Mouse (Mus musculus) G1E-ER4 (cell line): ENCODE measurements around the gene Tdrd12. TPM values are rescaled to one million over a fixed set of nuclear protein-coding genes. Genes with fewer than 3 reads are reported as not detected.

ENCODE experiments used
- GATA1 ChIP-seq: IDR thresholded peaks from one replicate; pipeline ENCODE4 v1.8.0; 2012; ENCODE audit warnings: low read length, inconsistent platforms
- polyA plus RNA-seq: library from polyadenylated mRNA; stranded (reverse); fragments of >175 nt; gene quantifications from 2 replicates; pipeline ENCODE4 v1.2.3, GENCODE M21; 2012

Gene Tdrd12
- polyA plus RNA-seq, 1 experiment, result not detected

GRCm38 (mm10) chr7:35556905-35557304 is 19.4 kb upstream of the Tdrd12 start:
- no peak for TF ChIP-seq GATA1

GRCm38 (mm10) chr7:35556205-35556603 is 18.7 kb upstream of the Tdrd12 start, which contains the start of gene Nudt19:
Nudt19 (minus strand) TSS chr7:35556304.
- no peak for TF ChIP-seq GATA1

- no peak for TF ChIP-seq GATA1
Observed at GRCm38 (mm10) chr7:35555224-35556204, 18.0 kb upstream of the Tdrd12 start.

- no peak for TF ChIP-seq GATA1
Observed at GRCm38 (mm10) chr7:35554605-35555175, 17.1 kb upstream of the Tdrd12 start.

- TF ChIP-seq GATA1, result no peak
Observed at GRCm38 (mm10) chr7:35553751-35554604, 16.4 kb upstream of the Tdrd12 start.

- TF ChIP-seq GATA1, result no peak
Observed at GRCm38 (mm10) chr7:35545881-35546280, 8.3 kb upstream of the Tdrd12 start.

- no peak for TF ChIP-seq GATA1
Observed at GRCm38 (mm10) chr7:35535750-35536512, 1.6 kb downstream of the Tdrd12 start.

GRCm38 (mm10) chr7:35530026-35530425 is 7.5 kb downstream of the Tdrd12 start:
- no peak for TF ChIP-seq GATA1

- TF ChIP-seq GATA1, result no peak
Observed at GRCm38 (mm10) chr7:35526795-35527194, 10.8 kb downstream of the Tdrd12 start.

- TF ChIP-seq GATA1, result no peak
Observed at GRCm38 (mm10) chr7:35501995-35502394, 35.5 kb downstream of the Tdrd12 start.

- TF ChIP-seq GATA1, result no peak
Observed at GRCm38 (mm10) chr7:35497516-35497915, 40.0 kb downstream of the Tdrd12 start.

GRCm38 (mm10) chr7:35491005-35491404 is 46.5 kb downstream of the Tdrd12 start:
- no peak for TF ChIP-seq GATA1

GRCm38 (mm10) chr7:35490186-35490585 is 47.4 kb downstream of the Tdrd12 start:
- no peak for TF ChIP-seq GATA1

GRCm38 (mm10) chr7:35486553-35486952 is 51.0 kb downstream of the Tdrd12 start:
- no peak for TF ChIP-seq GATA1

GRCm38 (mm10) chr7:35485126-35485525 is 52.4 kb downstream of the Tdrd12 start:
- TF ChIP-seq GATA1, result no peak

GRCm38 (mm10) chr7:35476457-35476856 is 61.1 kb downstream of the Tdrd12 start:
- no peak for TF ChIP-seq GATA1
